Mouse (Mus musculus): ENCODE measurements around the gene Itch. TPM values are rescaled to one million over a fixed set of nuclear protein-coding genes. Genes with fewer than 3 reads are reported as not detected.
A peak's percentile ranks its signal among the peaks of the same experiment; 100 is the strongest.

Itch gene
- total and polyA plus RNA-seq, 3 experiments, result 15.2 to 53.6 (median 18.1) TPM

GRCm38 (mm10) chr2:155099994-155100795 is 33.1 kb upstream of the Itch start:
- Histone ChIP-seq H3K79me2 (ENCODE audit: control insufficient read depth, insufficient read depth, low read length, poor library complexity) (no peaks in the 10 kb centered on the region), H3K9me3 (replicated peaks; ENCODE audit: insufficient read depth, low read length) (no peaks in the 10 kb centered on the region), H3K4me3 (ENCODE audit: control insufficient read depth in 1 of 2, insufficient read depth in 1 of 2, low read depth in 2 of 2, low read length in 2 of 2) (no peak overlapping the region), H3K27me3 (ENCODE audit: control insufficient read depth in 1 of 2, insufficient read depth in 2 of 2, low read length in 2 of 2) (no peaks in the 10 kb centered on the region), H3K36me3 (ENCODE audit: control insufficient read depth in 1 of 2, insufficient read depth in 2 of 2, low read length in 2 of 2) (0 out of 4 replicates have a peak, but pooled peaks cover 0 to 2% of the 10 kb centered on the region in 2 experiments), H3K9ac (ENCODE audit: control insufficient read depth, low read depth, low read length, poor library complexity, severe bottlenecking) (no peak overlapping the region), H3K27ac (ENCODE audit: control insufficient read depth, low read depth, low read length) (no peak overlapping the region), H3K4me1 (ENCODE audit: control insufficient read depth in 1 of 2, insufficient read depth in 2 of 2, low read length in 2 of 2) (peaks cover 0 to 8% of the 10 kb centered on the region in 2 experiments; a peak in 3 of 4 replicates)
- no peak for DNase-seq (ENCODE audit: low read depth, low spot score)
- TF ChIP-seq ELF1 (IDR thresholded peaks at IDR 0.05; ENCODE audit: low read depth, low read length), result no peak
- no peak for TF ChIP-seq POLR2AphosphoS2 (IDR thresholded peaks at IDR 0.05; ENCODE audit: low read length)
- TF ChIP-seq USF2 (IDR thresholded peaks at IDR 0.05; ENCODE audit: borderline replicate concordance in 1 of 2, insufficient read depth in 1 of 2, low read depth in 1 of 2, low read length in 2 of 2), result no peak
- TF ChIP-seq JUND (IDR thresholded peaks at IDR 0.05; ENCODE audit: low read depth, low read length), result no peak

GRCm38 (mm10) chr2:155100796-155101259 is 32.5 kb upstream of the Itch start:
- Histone ChIP-seq H3K27ac (ENCODE audit: control insufficient read depth, low read depth, low read length) (no peak overlapping the region; the same call in 1 of the 2 replicates), H3K4me3 (ENCODE audit: control insufficient read depth in 1 of 2, insufficient read depth in 1 of 2, low read depth in 2 of 2, low read length in 2 of 2) (no peak overlapping the region)
- DNase-seq (ENCODE audit: low read depth, low spot score), result peak; percentile 33

GRCm38 (mm10) chr2:155101761-155102181 is 31.5 kb upstream of the Itch start:
- no peak overlapping the region for H3K27ac ChIP-seq (ENCODE audit: control insufficient read depth, low read depth, low read length)
- H3K36me3 ChIP-seq (ENCODE audit: control insufficient read depth in 1 of 2, insufficient read depth in 2 of 2, low read length in 2 of 2), result 0 out of 4 replicates have a peak, but pooled peaks cover 0 to 2% of the 10 kb centered on the region in 2 experiments
- no peaks in the 10 kb centered on the region for H3K27me3 ChIP-seq (ENCODE audit: control insufficient read depth in 1 of 2, insufficient read depth in 2 of 2, low read length in 2 of 2)
- no peak for TF ChIP-seq MYB (IDR thresholded peaks at IDR 0.05; ENCODE audit: low read depth, low read length)
- no peak for TF ChIP-seq MAFK (IDR thresholded peaks at IDR 0.05; ENCODE audit: borderline replicate concordance, low read depth, low read length)
- TF ChIP-seq TAL1 (IDR thresholded peaks at IDR 0.05; ENCODE audit: low read length), result no peak
- no peak for TF ChIP-seq ZNF384 (IDR thresholded peaks at IDR 0.05; ENCODE audit: low read depth, low read length)
- no peak for TF ChIP-seq ZMIZ1 (IDR thresholded peaks at IDR 0.05; ENCODE audit: low read depth, low read length)
- no peak for TF ChIP-seq CTCF (IDR thresholded peaks at IDR 0.05 in 2 of 3, conservative IDR thresholded peaks at IDR 0.05 in 1 of 3; ENCODE audit: control insufficient read depth in 1 of 3, insufficient read depth in 1 of 3, low read depth in 2 of 3, low read length in 3 of 3, poor library complexity in 1 of 3, severe bottlenecking in 1 of 3)
- TF ChIP-seq TCF12 (IDR thresholded peaks at IDR 0.05; ENCODE audit: low read depth, low read length), result no peak
- TF ChIP-seq HCFC1 (IDR thresholded peaks at IDR 0.05; ENCODE audit: low read depth, low read length), result no peak
- no peak for TF ChIP-seq MYC (IDR thresholded peaks at IDR 0.05; ENCODE audit: low read depth, low read length)
- no peak for TF ChIP-seq RAD21 (IDR thresholded peaks at IDR 0.05; ENCODE audit: low read depth, low read length)
- TF ChIP-seq ZC3H11A (IDR thresholded peaks at IDR 0.05; ENCODE audit: low read depth, low read length), result no peak
- TF ChIP-seq RCOR1 (IDR thresholded peaks at IDR 0.05; ENCODE audit: low read depth, low read length), result no peak
- no peak for TF ChIP-seq CHD1 (IDR thresholded peaks at IDR 0.05; ENCODE audit: low read depth, low read length)
- DNase-seq (ENCODE audit: low read depth, low spot score), result no peak
- H3K9me3 ChIP-seq (replicated peaks; ENCODE audit: insufficient read depth, low read length), result no peaks in the 10 kb centered on the region
- H3K9ac ChIP-seq (ENCODE audit: control insufficient read depth, low read depth, low read length, poor library complexity, severe bottlenecking), result no peak overlapping the region
- peaks cover 0 to 8% of the 10 kb centered on the region in 2 experiments; a peak in 3 of 4 replicates for H3K4me1 ChIP-seq (ENCODE audit: control insufficient read depth in 1 of 2, insufficient read depth in 2 of 2, low read length in 2 of 2)
- H3K79me2 ChIP-seq (ENCODE audit: control insufficient read depth, insufficient read depth, low read length, poor library complexity), result no peaks in the 10 kb centered on the region
- no peak overlapping the region for H3K4me3 ChIP-seq (ENCODE audit: control insufficient read depth in 1 of 2, insufficient read depth in 1 of 2, low read depth in 2 of 2, low read length in 2 of 2)

More at GRCm38 (mm10) chr2:155100796-155101259, 32.5 kb upstream of the Itch start:
- Histone ChIP-seq H3K79me2 (ENCODE audit: control insufficient read depth, insufficient read depth, low read length, poor library complexity) (no peaks in the 10 kb centered on the region), H3K9me3 (replicated peaks; ENCODE audit: insufficient read depth, low read length) (no peaks in the 10 kb centered on the region), H3K36me3 (ENCODE audit: control insufficient read depth in 1 of 2, insufficient read depth in 2 of 2, low read length in 2 of 2) (0 out of 4 replicates have a peak, but pooled peaks cover 0 to 2% of the 10 kb centered on the region in 2 experiments), H3K9ac (ENCODE audit: control insufficient read depth, low read depth, low read length, poor library complexity, severe bottlenecking) (no peak overlapping the region), H3K4me1 (ENCODE audit: control insufficient read depth in 1 of 2, insufficient read depth in 2 of 2, low read length in 2 of 2) (peaks cover 0 to 8% of the 10 kb centered on the region in 2 experiments; a peak in 3 of 4 replicates), H3K27me3 (ENCODE audit: control insufficient read depth in 1 of 2, insufficient read depth in 2 of 2, low read length in 2 of 2) (no peaks in the 10 kb centered on the region)
- TF ChIP-seq ZMIZ1 (IDR thresholded peaks at IDR 0.05; ENCODE audit: low read depth, low read length) (no peak), EP300 (IDR thresholded peaks at IDR 0.05; ENCODE audit: low read depth in 1 of 2, low read length in 2 of 2) (no peak), SMC3 (IDR thresholded peaks at IDR 0.05; ENCODE audit: low read depth, low read length) (no peak), CHD2 (IDR thresholded peaks at IDR 0.05; ENCODE audit: low read length) (no peak), NELFE (IDR thresholded peaks at IDR 0.05; ENCODE audit: low read depth, low read length) (no peak), MYC (IDR thresholded peaks at IDR 0.05; ENCODE audit: low read depth, low read length) (no peak), MAX (IDR thresholded peaks at IDR 0.05; ENCODE audit: low read length) (no peak), USF2 (IDR thresholded peaks at IDR 0.05; ENCODE audit: borderline replicate concordance in 1 of 2, insufficient read depth in 1 of 2, low read depth in 1 of 2, low read length in 2 of 2) (no peak), KAT2A (conservative IDR thresholded peaks at IDR 0.05; ENCODE audit: low read depth, low read length) (no peak), POLR2AphosphoS5 (IDR thresholded peaks at IDR 0.05; ENCODE audit: borderline replicate concordance, low read depth, low read length) (no peak), UBTF (IDR thresholded peaks at IDR 0.05; ENCODE audit: borderline replicate concordance, insufficient read depth, low read depth, low read length) (no peak), RAD21 (IDR thresholded peaks at IDR 0.05; ENCODE audit: low read depth, low read length) (no peak), ETS1 (IDR thresholded peaks at IDR 0.05; ENCODE audit: low read depth, low read length) (no peak), POLR2AphosphoS2 (IDR thresholded peaks at IDR 0.05; ENCODE audit: low read length) (no peak)
